Mouse (Mus musculus): ENCODE measurements around the gene Rpf2. TPM values are rescaled to one million over a fixed set of nuclear protein-coding genes. Genes with fewer than 3 reads are reported as not detected.
A peak's percentile ranks its signal among the peaks of the same experiment; 100 is the strongest.

Gene Rpf2
- polyA plus RNA-seq, 1 experiment from 2014 or later = 92.6 TPM

GRCm38 (mm10) chr10:40278317-40278716 is 31.5 kb upstream of the Rpf2 start:
- ATAC-seq (replicated peaks; ENCODE audit: insufficient number of reproducible peaks, low FRiP score, low TSS enrichment, low read depth) = no peak
- Histone ChIP-seq H3K4me2 (ENCODE audit: low read depth, low read length) (no peak overlapping the region), H3K4me1 (ENCODE audit: control insufficient read depth, insufficient read depth, low read length) (no peaks in the 10 kb centered on the region), H3K36me3 (replicated peaks; ENCODE audit: control insufficient read depth, insufficient read depth, low read depth, low read length) (no peaks in the 10 kb centered on the region), H3K9ac (replicated peaks; ENCODE audit: low read length) (no peak overlapping the region), H3K9me3 (replicated peaks; ENCODE audit: control insufficient read depth, low read length) (no peaks in the 10 kb centered on the region), H3K27ac (replicated peaks; ENCODE audit: low read depth, low read length) (no peak overlapping the region), H3K4me3 (ENCODE audit: low read depth, low read length) (no peak overlapping the region), H3K27me3 (ENCODE audit: control insufficient read depth, insufficient read depth, low read length) (no peaks in the 10 kb centered on the region)
- peak; percentile 17 for DNase-seq (ENCODE audit: low spot score)
- WGBS = 45% methylated on average over 5 of the region's 5 CpGs

- ATAC-seq (replicated peaks; ENCODE audit: insufficient number of reproducible peaks, low FRiP score, low TSS enrichment, low read depth) = no peak
- no peak overlapping the region for H3K4me2 ChIP-seq (ENCODE audit: low read depth, low read length)
- H3K9me3 ChIP-seq (replicated peaks; ENCODE audit: control insufficient read depth, low read length) = no peaks in the 10 kb centered on the region
- H3K4me1 ChIP-seq (ENCODE audit: control insufficient read depth, insufficient read depth, low read length) = no peaks in the 10 kb centered on the region
- no peak overlapping the region for H3K27ac ChIP-seq (replicated peaks; ENCODE audit: low read depth, low read length)
- no peaks in the 10 kb centered on the region for H3K27me3 ChIP-seq (ENCODE audit: control insufficient read depth, insufficient read depth, low read length)
- WGBS = 66% methylated on average over 7 of the region's 7 CpGs
- H3K4me3 ChIP-seq (ENCODE audit: low read depth, low read length) = no peak overlapping the region
- DNase-seq (ENCODE audit: low spot score) = no peak
- H3K36me3 ChIP-seq (replicated peaks; ENCODE audit: control insufficient read depth, insufficient read depth, low read depth, low read length) = no peaks in the 10 kb centered on the region
- H3K9ac ChIP-seq (replicated peaks; ENCODE audit: low read length) = no peak overlapping the region
Observed at GRCm38 (mm10) chr10:40275991-40276390, 29.2 kb upstream of the Rpf2 start.

- Histone ChIP-seq H3K4me2 (ENCODE audit: low read depth, low read length) (no peak overlapping the region), H3K36me3 (replicated peaks; ENCODE audit: control insufficient read depth, insufficient read depth, low read depth, low read length) (no peaks in the 10 kb centered on the region), H3K9ac (replicated peaks; ENCODE audit: low read length) (no peak overlapping the region), H3K27me3 (ENCODE audit: control insufficient read depth, insufficient read depth, low read length) (no peaks in the 10 kb centered on the region), H3K4me3 (ENCODE audit: low read depth, low read length) (no peak overlapping the region), H3K4me1 (ENCODE audit: control insufficient read depth, insufficient read depth, low read length) (no peaks in the 10 kb centered on the region), H3K27ac (replicated peaks; ENCODE audit: low read depth, low read length) (no peak overlapping the region), H3K9me3 (replicated peaks; ENCODE audit: control insufficient read depth, low read length) (no peaks in the 10 kb centered on the region)
- no peak for DNase-seq (ENCODE audit: low spot score)
- no peak for ATAC-seq (replicated peaks; ENCODE audit: insufficient number of reproducible peaks, low FRiP score, low TSS enrichment, low read depth)
- 77% methylated on average over 5 of the region's 5 CpGs for WGBS
Observed at GRCm38 (mm10) chr10:40273938-40274337, 27.1 kb upstream of the Rpf2 start.

- Histone ChIP-seq H3K4me1 (ENCODE audit: control insufficient read depth, insufficient read depth, low read length) (no peaks in the 10 kb centered on the region), H3K4me2 (ENCODE audit: low read depth, low read length) (no peak overlapping the region), H3K9ac (replicated peaks; ENCODE audit: low read length) (no peak overlapping the region), H3K27me3 (ENCODE audit: control insufficient read depth, insufficient read depth, low read length) (no peaks in the 10 kb centered on the region), H3K36me3 (replicated peaks; ENCODE audit: control insufficient read depth, insufficient read depth, low read depth, low read length) (no peaks in the 10 kb centered on the region), H3K9me3 (replicated peaks; ENCODE audit: control insufficient read depth, low read length) (no peaks in the 10 kb centered on the region), H3K27ac (replicated peaks; ENCODE audit: low read depth, low read length) (no peak overlapping the region), H3K4me3 (ENCODE audit: low read depth, low read length) (no peak overlapping the region)
- DNase-seq (ENCODE audit: low spot score) (no peak), ATAC-seq (replicated peaks; ENCODE audit: insufficient number of reproducible peaks, low FRiP score, low TSS enrichment, low read depth) (no peak)
- 81% methylated on average over 3 of the region's 3 CpGs for WGBS
Observed at GRCm38 (mm10) chr10:40271216-40271615, 24.4 kb upstream of the Rpf2 start.

- 82% methylated on average over 3 of the region's 3 CpGs for WGBS
- no peak overlapping the region for H3K4me2 ChIP-seq (ENCODE audit: low read depth, low read length)
- no peaks in the 10 kb centered on the region for H3K27me3 ChIP-seq (ENCODE audit: control insufficient read depth, insufficient read depth, low read length)
- H3K4me1 ChIP-seq (ENCODE audit: control insufficient read depth, insufficient read depth, low read length) = no peaks in the 10 kb centered on the region
- H3K27ac ChIP-seq (replicated peaks; ENCODE audit: low read depth, low read length) = no peak overlapping the region
- ATAC-seq (replicated peaks; ENCODE audit: insufficient number of reproducible peaks, low FRiP score, low TSS enrichment, low read depth) (no peak), DNase-seq (ENCODE audit: low spot score) (no peak)
- no peaks in the 10 kb centered on the region for H3K36me3 ChIP-seq (replicated peaks; ENCODE audit: control insufficient read depth, insufficient read depth, low read depth, low read length)
- no peaks in the 10 kb centered on the region for H3K9me3 ChIP-seq (replicated peaks; ENCODE audit: control insufficient read depth, low read length)
- no peak overlapping the region for H3K9ac ChIP-seq (replicated peaks; ENCODE audit: low read length)
- H3K4me3 ChIP-seq (ENCODE audit: low read depth, low read length) = no peak overlapping the region
Observed at GRCm38 (mm10) chr10:40264920-40265319, 18.1 kb upstream of the Rpf2 start.

GRCm38 (mm10) chr10:40263691-40264090 is 16.9 kb upstream of the Rpf2 start:
- Histone ChIP-seq H3K9ac (replicated peaks; ENCODE audit: low read length) (no peak overlapping the region), H3K9me3 (replicated peaks; ENCODE audit: control insufficient read depth, low read length) (no peaks in the 10 kb centered on the region), H3K4me1 (ENCODE audit: control insufficient read depth, insufficient read depth, low read length) (no peaks in the 10 kb centered on the region), H3K27me3 (ENCODE audit: control insufficient read depth, insufficient read depth, low read length) (no peaks in the 10 kb centered on the region), H3K4me2 (ENCODE audit: low read depth, low read length) (no peak overlapping the region), H3K4me3 (ENCODE audit: low read depth, low read length) (no peak overlapping the region), H3K36me3 (replicated peaks; ENCODE audit: control insufficient read depth, insufficient read depth, low read depth, low read length) (no peaks in the 10 kb centered on the region), H3K27ac (replicated peaks; ENCODE audit: low read depth, low read length) (no peak overlapping the region)
- DNase-seq (ENCODE audit: low spot score) = no peak
- no peak for ATAC-seq (replicated peaks; ENCODE audit: insufficient number of reproducible peaks, low FRiP score, low TSS enrichment, low read depth)
- WGBS = 90% methylated on average over 4 of the region's 4 CpGs

- H3K27me3 ChIP-seq (ENCODE audit: control insufficient read depth, insufficient read depth, low read length) = no peaks in the 10 kb centered on the region
- H3K9me3 ChIP-seq (replicated peaks; ENCODE audit: control insufficient read depth, low read length) = no peaks in the 10 kb centered on the region
- no peak overlapping the region for H3K4me3 ChIP-seq (ENCODE audit: low read depth, low read length)
- no peak overlapping the region for H3K4me2 ChIP-seq (ENCODE audit: low read depth, low read length)
- no peak overlapping the region for H3K9ac ChIP-seq (replicated peaks; ENCODE audit: low read length)
- no peaks in the 10 kb centered on the region for H3K4me1 ChIP-seq (ENCODE audit: control insufficient read depth, insufficient read depth, low read length)
- no peaks in the 10 kb centered on the region for H3K36me3 ChIP-seq (replicated peaks; ENCODE audit: control insufficient read depth, insufficient read depth, low read depth, low read length)
- DNase-seq (ENCODE audit: low spot score) (no peak), ATAC-seq (replicated peaks; ENCODE audit: insufficient number of reproducible peaks, low FRiP score, low TSS enrichment, low read depth) (no peak)
- WGBS = 92% methylated on average over 6 of the region's 6 CpGs
- H3K27ac ChIP-seq (replicated peaks; ENCODE audit: low read depth, low read length) = no peak overlapping the region
Observed at GRCm38 (mm10) chr10:40262200-40262599, 15.4 kb upstream of the Rpf2 start.

- Histone ChIP-seq H3K9me3 (replicated peaks; ENCODE audit: control insufficient read depth, low read length) (no peaks in the 10 kb centered on the region), H3K27me3 (ENCODE audit: control insufficient read depth, insufficient read depth, low read length) (no peaks in the 10 kb centered on the region), H3K27ac (replicated peaks; ENCODE audit: low read depth, low read length) (no peak overlapping the region), H3K9ac (replicated peaks; ENCODE audit: low read length) (no peak overlapping the region), H3K4me1 (ENCODE audit: control insufficient read depth, insufficient read depth, low read length) (no peaks in the 10 kb centered on the region), H3K36me3 (replicated peaks; ENCODE audit: control insufficient read depth, insufficient read depth, low read depth, low read length) (no peaks in the 10 kb centered on the region), H3K4me2 (ENCODE audit: low read depth, low read length) (no peak overlapping the region), H3K4me3 (ENCODE audit: low read depth, low read length) (no peak overlapping the region)
- DNase-seq (ENCODE audit: low spot score) (no peak), ATAC-seq (replicated peaks; ENCODE audit: insufficient number of reproducible peaks, low FRiP score, low TSS enrichment, low read depth) (no peak)
- 51% methylated on average over 5 of the region's 5 CpGs for WGBS
Observed at GRCm38 (mm10) chr10:40260305-40260704, 13.5 kb upstream of the Rpf2 start.
